Mouse (Mus musculus): Measurements from ENCODE around the gene Selplg. TPM values are rescaled to one million over a fixed set of nuclear protein-coding genes. Genes with fewer than 3 reads are reported as not detected.
"Not testable (repeated sequence)": the region's sequence is repeated elsewhere in the genome, so short reads cannot be mapped to it uniquely, and the experiment has no call there.

Selplg gene
- polyA plus RNA-seq, 1 experiment from 2014 or later, result 1.4 TPM

DNA sequence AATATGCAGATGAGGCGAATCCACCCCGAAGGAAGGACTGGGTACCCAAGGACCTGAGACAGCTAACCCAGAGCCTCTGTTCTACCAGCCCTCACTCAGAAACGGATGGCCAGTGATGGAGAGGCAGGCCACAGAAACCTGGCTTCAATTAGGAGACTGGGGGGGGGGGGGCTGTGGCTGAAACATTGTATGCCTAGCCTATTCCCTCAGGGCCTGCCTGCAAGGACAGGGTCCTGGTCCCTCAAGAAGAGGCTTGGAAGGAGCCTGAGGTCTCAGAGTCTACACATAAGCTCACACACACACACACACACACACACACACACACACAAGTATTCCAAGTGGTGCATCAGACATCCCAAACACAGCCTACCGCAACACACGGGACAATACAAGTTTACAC is 32.8 kb downstream of the Selplg start:
- H3K4me3 ChIP-seq, result 0 out of 2 replicates have a peak overlapping the region, but pooled peaks have one; percentile 9
- 54% methylated on average over 5 of the region's 5 CpGs for WGBS
- H3K9me3 ChIP-seq, result no peaks in the 10 kb centered on the region
- H3K36me3 ChIP-seq, result no peaks in the 10 kb centered on the region
- H3K27ac ChIP-seq (replicated peaks), result peak overlapping the region; percentile 52; the same call in 1 of the 2 replicates
- H3K9ac ChIP-seq (replicated peaks), result peak overlapping the region; percentile 21; the same call in 1 of the 2 replicates
- no peak overlapping the region for H3K4me2 ChIP-seq (replicated peaks)
- ATAC-seq (ENCODE audit: low FRiP score, low read depth), result no peak
- peaks cover 36% of the 10 kb centered on the region for H3K27me3 ChIP-seq
- peaks cover 23% of the 10 kb centered on the region for H3K4me1 ChIP-seq

GRCm38 (mm10) chr5:113798525-113798924 is 33.9 kb downstream of the Selplg start:
- no peak for ATAC-seq (ENCODE audit: low FRiP score, low read depth)
- Histone ChIP-seq H3K4me1 (peaks cover 23% of the 10 kb centered on the region), H3K27me3 (peaks cover 36% of the 10 kb centered on the region), H3K9me3 (no peaks in the 10 kb centered on the region), H3K27ac (replicated peaks) (no peak overlapping the region), H3K4me2 (replicated peaks) (no peak overlapping the region), H3K9ac (replicated peaks) (no peak overlapping the region), H3K4me3 (no peak overlapping the region), H3K36me3 (no peaks in the 10 kb centered on the region)
- WGBS, result 82% methylated on average over 9 of the region's 9 CpGs

GRCm38 (mm10) chr5:113797149-113797882 is 35.1 kb downstream of the Selplg start:
- H3K9me3 ChIP-seq, result no peaks in the 10 kb centered on the region
- no peak overlapping the region for H3K9ac ChIP-seq (replicated peaks)
- no peaks in the 10 kb centered on the region for H3K36me3 ChIP-seq
- H3K4me3 ChIP-seq, result no peak overlapping the region
- peak overlapping the region; percentile 14; the same call in 1 of the 2 replicates for H3K4me2 ChIP-seq (replicated peaks)
- no peak overlapping the region for H3K27ac ChIP-seq (replicated peaks)
- peaks cover 23% of the 10 kb centered on the region for H3K4me1 ChIP-seq
- peaks cover 36% of the 10 kb centered on the region for H3K27me3 ChIP-seq
- ATAC-seq (ENCODE audit: low FRiP score, low read depth), result no peak
- 13% methylated on average over 19 of the region's 19 CpGs for WGBS

DNA sequence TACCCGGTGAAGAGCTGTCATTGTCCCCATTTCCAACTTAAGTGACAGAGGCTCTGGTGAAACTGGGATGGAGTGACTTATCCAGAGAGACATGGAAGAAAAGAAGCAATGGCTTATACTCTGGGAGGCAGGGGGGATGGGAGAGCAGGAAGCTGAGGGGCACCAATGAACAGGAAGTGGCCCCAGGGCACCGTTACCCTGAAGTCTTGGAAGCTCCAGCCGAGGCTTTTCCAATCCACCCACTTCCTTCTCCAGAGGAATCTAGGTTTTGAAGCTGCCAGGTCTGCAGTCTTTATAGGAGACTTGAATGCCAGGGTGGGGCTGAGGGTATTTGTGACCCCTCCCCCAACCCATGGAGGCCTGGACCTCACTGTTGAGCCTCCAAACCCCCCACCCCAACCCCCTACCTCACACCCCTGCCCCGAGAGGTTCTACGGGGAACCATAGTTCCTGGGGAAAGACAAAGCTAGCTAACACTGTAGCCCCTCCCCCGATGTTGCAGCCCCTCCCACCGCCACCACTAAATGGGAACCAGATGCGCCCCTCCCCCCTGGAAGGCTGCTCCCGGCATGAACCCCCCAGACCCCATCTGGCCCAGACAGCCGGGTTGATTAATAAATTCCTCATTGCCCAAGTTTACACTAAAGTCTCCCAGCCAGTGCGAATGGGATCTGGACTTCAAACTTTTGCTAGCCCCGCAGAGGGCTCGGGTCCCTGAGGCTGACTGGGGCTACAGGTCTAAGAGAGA is 35.9 kb downstream of the Selplg start:
- Histone ChIP-seq H3K4me1 (peaks cover 23% of the 10 kb centered on the region), H3K9me3 (no peaks in the 10 kb centered on the region), H3K4me3 (no peak overlapping the region), H3K36me3 (no peaks in the 10 kb centered on the region), H3K9ac (replicated peaks) (no peak overlapping the region), H3K4me2 (replicated peaks) (peak overlapping the region; percentile 14; the same call in 1 of the 2 replicates), H3K27me3 (peaks cover 36% of the 10 kb centered on the region), H3K27ac (replicated peaks) (no peak overlapping the region)
- no peak for ATAC-seq (ENCODE audit: low FRiP score, low read depth)
- WGBS, result 11% methylated on average over 13 of the region's 13 CpGs

DNA sequence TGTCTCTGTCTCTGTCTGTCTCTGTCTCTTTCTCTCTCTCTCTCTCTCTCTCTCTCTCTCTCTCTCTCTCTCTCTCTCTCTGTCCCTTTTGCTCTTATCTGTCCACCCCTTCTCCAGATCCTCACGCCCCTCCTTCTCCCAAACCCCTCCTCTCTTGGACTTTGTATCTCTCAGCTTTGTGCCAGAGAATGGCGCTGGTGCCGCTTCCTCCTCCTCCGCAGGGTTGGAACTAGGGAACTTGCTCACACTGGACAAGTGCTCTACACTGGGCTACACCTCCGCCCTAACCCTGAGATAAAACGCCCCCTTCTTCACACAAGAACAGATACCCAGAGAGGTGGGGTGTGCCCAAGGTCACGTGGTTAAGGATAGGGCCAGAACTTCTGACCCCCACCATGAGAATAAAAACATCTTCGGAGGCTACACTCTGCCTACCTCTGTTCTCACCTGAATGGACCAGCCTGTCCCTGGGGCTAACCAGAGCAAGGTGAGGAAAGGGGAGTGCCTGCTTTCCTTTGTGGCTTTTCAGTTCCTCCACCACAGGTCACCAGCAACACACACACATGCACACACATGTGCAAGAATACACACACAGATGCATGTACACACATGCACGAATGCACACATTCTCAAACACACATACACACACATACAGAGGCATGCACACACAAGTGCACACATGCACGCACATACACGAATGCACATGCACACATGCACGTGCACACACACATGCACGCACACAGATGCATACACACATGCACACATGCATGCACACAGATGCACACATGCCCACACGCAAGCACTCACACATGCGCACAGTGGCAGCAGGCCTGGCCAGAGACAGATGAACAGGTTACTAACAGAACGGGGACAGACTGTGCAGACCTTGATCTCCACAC is 41.0 kb downstream of the Selplg start:
- Histone ChIP-seq H3K4me2 (replicated peaks) (no peak overlapping the region), H3K27ac (replicated peaks) (no peak overlapping the region), H3K4me3 (no peak overlapping the region), H3K4me1 (peaks cover 3% of the 10 kb centered on the region), H3K36me3 (no peaks in the 10 kb centered on the region), H3K27me3 (0 out of 2 replicates have a peak, but pooled peaks cover 5% of the 10 kb centered on the region), H3K9me3 (no peaks in the 10 kb centered on the region), H3K9ac (replicated peaks) (no peak overlapping the region)
- WGBS, result 82% methylated on average over 16 of the region's 16 CpGs
- no peak for ATAC-seq (ENCODE audit: low FRiP score, low read depth)

GRCm38 (mm10) chr5:113790453-113791196 is 41.8 kb downstream of the Selplg start:
- Histone ChIP-seq H3K27me3 (0 out of 2 replicates have a peak, but pooled peaks cover 3% of the 10 kb centered on the region), H3K4me1 (no peaks in the 10 kb centered on the region; the same call in 1 of the 2 replicates), H3K4me3 (no peak overlapping the region), H3K27ac (replicated peaks) (no peak overlapping the region), H3K9ac (replicated peaks) (no peak overlapping the region), H3K36me3 (no peaks in the 10 kb centered on the region), H3K4me2 (replicated peaks) (no peak overlapping the region), H3K9me3 (no peaks in the 10 kb centered on the region)
- 81% methylated on average over 11 of the region's 11 CpGs for WGBS
- no peak for ATAC-seq (ENCODE audit: low FRiP score, low read depth)

- Histone ChIP-seq H3K27ac (replicated peaks) (no peak overlapping the region), H3K4me1 (no peaks in the 10 kb centered on the region; the same call in 1 of the 2 replicates), H3K4me3 (no peak overlapping the region), H3K9me3 (no peaks in the 10 kb centered on the region), H3K36me3 (no peaks in the 10 kb centered on the region), H3K9ac (replicated peaks) (no peak overlapping the region), H3K27me3 (peaks cover 4% of the 10 kb centered on the region; the same call in 1 of the 2 replicates), H3K4me2 (replicated peaks) (no peak overlapping the region)
- 50% methylated on average over 7 of the region's 7 CpGs for WGBS
- ATAC-seq (ENCODE audit: low FRiP score, low read depth), result no peak
Measured at GRCm38 (mm10) chr5:113789075-113789788, 43.2 kb downstream of the Selplg start.

DNA sequence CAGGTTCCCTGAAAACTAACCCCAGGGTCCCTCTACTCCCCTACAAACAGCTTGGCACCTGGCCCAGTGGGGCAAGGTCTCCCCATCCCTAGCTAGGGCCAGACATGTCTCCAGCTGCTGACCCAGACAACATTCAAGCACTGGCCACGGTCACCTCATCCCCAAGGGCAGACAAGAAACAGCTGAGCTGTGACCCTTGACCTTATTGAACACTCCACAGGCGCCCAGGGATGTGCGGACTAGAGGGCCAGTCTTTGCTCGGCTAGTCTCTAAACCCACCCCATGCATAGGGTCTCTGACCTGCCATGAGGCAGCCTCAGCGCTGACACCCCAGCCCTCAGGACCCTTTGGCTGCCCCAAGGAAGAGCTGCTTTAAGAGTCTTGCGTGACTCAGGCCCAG is 43.8 kb downstream of the Selplg start:
- H3K27ac ChIP-seq (replicated peaks), result no peak overlapping the region
- H3K4me2 ChIP-seq (replicated peaks), result no peak overlapping the region
- no peak for ATAC-seq (ENCODE audit: low FRiP score, low read depth)
- H3K9me3 ChIP-seq, result no peaks in the 10 kb centered on the region
- no peaks in the 10 kb centered on the region; the same call in 1 of the 2 replicates for H3K4me1 ChIP-seq
- peaks cover 10% of the 10 kb centered on the region for H3K27me3 ChIP-seq
- 44% methylated on average over 6 of the region's 6 CpGs for WGBS
- H3K4me3 ChIP-seq, result no peak overlapping the region
- no peaks in the 10 kb centered on the region for H3K36me3 ChIP-seq
- H3K9ac ChIP-seq (replicated peaks), result no peak overlapping the region

GRCm38 (mm10) chr5:113786985-113787384 is 45.5 kb downstream of the Selplg start:
- Histone ChIP-seq H3K27ac (replicated peaks) (no peak overlapping the region), H3K4me2 (replicated peaks) (no peak overlapping the region), H3K36me3 (no peaks in the 10 kb centered on the region), H3K9me3 (no peaks in the 10 kb centered on the region), H3K4me3 (no peak overlapping the region), H3K27me3 (peaks cover 24% of the 10 kb centered on the region), H3K4me1 (no peaks in the 10 kb centered on the region; the same call in 1 of the 2 replicates), H3K9ac (replicated peaks) (no peak overlapping the region)
- no peak for ATAC-seq (ENCODE audit: low FRiP score, low read depth)
- 85% methylated on average over 5 of the region's 5 CpGs for WGBS

- not testable (repeated sequence) for H3K27ac ChIP-seq (replicated peaks); H3K9ac ChIP-seq (replicated peaks); H3K4me2 ChIP-seq (replicated peaks); ATAC-seq (ENCODE audit: low FRiP score, low read depth); H3K9me3 ChIP-seq; H3K4me3 ChIP-seq; H3K36me3 ChIP-seq; H3K4me1 ChIP-seq
- WGBS, result 33% methylated on average over 3 of the region's 3 CpGs
- peaks cover 24% of the 10 kb centered on the region for H3K27me3 ChIP-seq
Measured at GRCm38 (mm10) chr5:113784104-113784503, 48.3 kb downstream of the Selplg start.
